Mouse (Mus musculus) hematopoietic stem cell, adult 5-6 weeks (primary cell): Measurements from ENCODE around the gene Gm11559. TPM values are rescaled to one million over a fixed set of nuclear protein-coding genes. Genes with fewer than 3 reads are reported as not detected.
"Not testable (repeated sequence)": the region's sequence is repeated elsewhere in the genome, so short reads cannot be mapped to it uniquely, and the experiment has no call there.

ENCODE experiments used
- ATAC-seq, 2 experiments: fragments of 125-278 bp in 1 of 2; replicated peaks in 1 of 2; 2 replicates each; pipeline ENCODE4 v1.8.0; 2016 to 2017; ENCODE audit warnings: inconsistent platforms in 2 of 2, mild to moderate bottlenecking in 2 of 2, moderate number of reproducible peaks in 2 of 2, low read depth in 1 of 2, moderate TSS enrichment in 1 of 2; ENCODE audit not compliant: low FRiP score in 2 of 2, poor library complexity in 2 of 2, severe bottlenecking in 2 of 2, insufficient read depth in 1 of 2, low TSS enrichment in 1 of 2
- total RNA-seq: library from RNA; stranded (forward); fragments of 172-1452, 232-1000 nt; gene quantifications from 2 replicates; pipeline ENCODE4 v1.2.3, GENCODE M21; 2017

Gm11559 gene
- not detected in 2 replicates for total RNA-seq

DNA sequence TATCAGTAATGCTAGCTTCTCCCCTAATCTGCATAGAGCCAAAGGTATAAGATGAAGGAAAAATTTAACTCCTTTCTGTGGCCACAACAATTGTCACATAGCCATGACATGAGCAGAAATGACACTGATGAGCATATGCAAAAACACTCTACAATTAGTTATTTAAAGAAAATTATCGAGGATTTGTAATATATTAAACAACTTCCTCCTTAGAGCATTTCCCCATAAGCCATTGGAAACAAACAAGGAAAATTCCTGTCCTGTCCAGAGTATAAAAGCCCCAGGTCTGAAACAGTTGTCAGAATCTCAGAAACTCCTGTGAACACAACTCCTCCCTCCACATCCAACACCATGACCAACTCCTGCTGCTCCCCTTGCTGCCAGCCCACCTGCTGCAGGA, at the start of gene Gm11559:
Gene Gm11559 (plus strand): TSS at position 301 of the 400 bp plus-strand sequence.
- ATAC-seq, result not testable (repeated sequence)

DNA sequence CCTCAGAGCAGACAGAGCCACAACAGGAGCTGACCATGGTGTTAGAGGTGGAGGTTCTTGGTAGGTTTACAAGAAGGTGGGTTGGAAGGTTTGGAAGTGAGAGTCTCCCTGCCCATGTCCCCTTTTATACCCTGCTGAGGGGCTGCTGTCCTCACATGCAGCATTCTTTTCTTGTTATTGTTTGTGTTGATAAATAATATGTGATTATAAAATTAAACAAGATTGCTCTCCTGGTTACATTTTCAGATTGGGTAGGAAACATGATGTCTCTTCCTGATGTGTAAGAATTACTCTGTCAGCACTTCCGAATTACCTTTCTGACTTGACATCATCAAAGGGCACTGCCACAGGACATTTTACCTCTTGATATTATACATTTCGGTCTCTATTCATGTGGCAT, 48.7 kb upstream of the Gm11559 start, which contains the start of gene Gm11564:
Gene Gm11564 (minus strand): TSS at position 101 of the 400 bp plus-strand sequence.
- not testable (repeated sequence) for ATAC-seq

DNA sequence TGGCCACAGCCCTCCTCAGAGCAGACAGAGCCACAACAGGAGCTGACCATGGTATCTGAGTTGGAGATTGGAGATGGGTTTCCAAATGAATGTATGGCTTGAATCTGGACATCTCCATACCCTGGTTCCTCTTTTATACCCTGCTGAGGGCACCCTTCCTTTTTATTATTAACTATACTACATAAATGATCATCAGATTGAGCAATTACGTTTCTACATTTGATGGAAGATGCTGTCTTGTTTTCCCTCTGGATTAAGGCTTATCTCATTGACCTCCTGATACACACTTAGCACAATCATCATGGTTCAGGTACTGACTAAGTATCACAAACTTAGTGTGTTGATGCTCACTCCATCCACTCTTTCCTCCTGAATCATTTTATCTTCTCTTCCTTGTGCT, 26.3 kb upstream of the Gm11559 start, which contains the start of gene 2300003K06Rik:
Gene 2300003K06Rik (minus strand): TSS at position 101 of the 400 bp plus-strand sequence.
- no peak for ATAC-seq

DNA sequence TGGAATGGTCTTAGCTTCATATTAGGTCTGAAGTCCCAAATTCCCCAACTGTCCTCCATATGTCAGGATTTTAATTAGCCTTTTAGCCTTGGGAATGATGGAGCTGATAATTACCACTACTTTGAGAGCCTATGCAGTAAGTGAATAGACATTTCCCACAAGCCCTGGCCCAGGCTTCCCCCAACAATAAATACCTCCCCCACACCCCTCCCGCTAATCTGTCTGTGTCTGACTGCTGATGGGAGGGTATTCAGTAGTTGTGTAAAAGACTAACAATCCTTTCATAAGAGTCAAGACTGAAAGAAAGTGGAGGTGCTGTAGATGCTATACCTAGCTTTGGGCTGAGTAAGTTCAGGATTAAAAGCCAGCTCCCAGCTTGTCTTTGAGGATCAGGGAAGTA, 22.1 kb upstream of the Gm11559 start:
- no peak for ATAC-seq

DNA sequence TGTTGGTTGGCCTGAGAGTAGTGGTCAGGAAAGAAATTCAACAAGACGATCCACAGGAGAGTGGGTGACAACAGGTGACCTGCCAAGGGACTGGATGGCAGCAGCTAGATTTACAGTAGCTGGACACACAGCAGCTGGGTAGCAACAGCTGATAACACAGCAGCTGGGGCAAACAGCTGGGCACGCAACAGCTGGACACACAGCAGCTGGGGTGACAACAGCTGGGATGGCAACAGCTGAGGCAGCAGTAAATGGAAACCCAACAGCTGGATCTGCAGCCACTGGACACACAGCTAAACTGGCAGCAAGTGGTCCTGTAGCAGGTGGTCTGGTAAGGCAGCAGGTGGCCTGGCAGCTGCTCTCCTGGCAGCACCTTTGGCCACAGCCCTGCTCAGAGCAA, 17.5 kb upstream of the Gm11559 start:
- ATAC-seq, result no peak

DNA sequence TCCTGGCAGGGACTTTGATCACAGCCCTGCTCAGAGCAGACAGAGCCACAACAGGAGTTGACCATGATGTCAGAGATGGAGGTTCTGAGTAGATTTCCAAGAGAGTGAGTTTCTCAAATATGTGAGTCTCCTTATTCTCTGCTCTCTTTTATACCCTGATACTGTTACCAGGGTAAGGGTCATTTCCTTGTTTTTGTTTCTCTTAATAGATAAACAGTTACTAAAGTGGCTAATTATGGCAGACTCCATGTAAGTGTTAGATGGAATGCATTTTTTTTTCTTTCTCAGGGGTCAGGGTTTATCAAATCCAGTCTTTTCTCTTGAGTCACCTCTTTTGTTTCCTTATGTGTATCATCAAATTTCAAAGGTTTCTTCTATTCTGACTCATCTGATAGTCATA, 12.8 kb upstream of the Gm11559 start, which contains the start of gene Krtap4-16:
Gene Krtap4-16 (minus strand): TSS at position 101 of the 400 bp plus-strand sequence.
- ATAC-seq, result no peak

DNA sequence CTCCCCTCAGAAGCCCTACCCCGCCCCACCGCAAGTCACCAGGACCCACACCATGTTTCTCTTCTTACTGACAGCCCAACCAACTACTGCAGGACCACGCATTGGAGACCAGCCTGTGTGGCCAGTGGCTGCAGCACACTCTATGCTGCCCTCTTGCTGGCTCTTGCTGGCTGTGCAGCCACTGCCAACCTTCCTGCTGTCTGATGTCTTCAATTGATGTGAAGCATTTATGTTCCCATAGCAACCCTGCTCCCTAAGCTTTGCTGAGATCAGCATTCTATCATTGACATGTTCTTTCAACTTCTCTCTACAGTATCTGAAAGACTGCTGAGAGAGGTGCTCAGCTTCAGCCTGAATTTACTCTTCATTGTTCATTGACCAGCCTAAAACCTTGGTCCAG, 10.2 kb upstream of the Gm11559 start:
- ATAC-seq, result no peak

DNA sequence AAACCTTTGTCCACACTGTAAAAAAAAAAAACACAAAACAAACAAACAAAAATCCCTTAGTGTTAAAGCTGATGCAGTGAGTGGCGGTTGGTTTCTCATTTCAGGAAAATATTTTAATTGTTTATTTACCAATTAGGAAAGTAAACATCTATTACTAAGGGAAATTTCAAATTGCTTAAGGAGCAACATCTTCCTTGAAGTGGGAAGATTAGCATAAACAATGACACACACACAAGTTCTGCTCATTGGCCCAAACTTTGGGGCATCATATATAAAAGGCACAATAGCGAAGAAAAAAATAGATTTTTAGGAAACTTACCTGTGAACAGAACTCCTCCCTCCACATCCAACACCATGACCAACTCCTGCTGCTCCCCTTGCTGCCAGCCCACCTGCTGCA, 6.7 kb upstream of the Gm11559 start, which contains the start of gene Gm11568:
Gene Gm11568 (plus strand): TSS at position 301 of the 400 bp plus-strand sequence.
- no peak for ATAC-seq

DNA sequence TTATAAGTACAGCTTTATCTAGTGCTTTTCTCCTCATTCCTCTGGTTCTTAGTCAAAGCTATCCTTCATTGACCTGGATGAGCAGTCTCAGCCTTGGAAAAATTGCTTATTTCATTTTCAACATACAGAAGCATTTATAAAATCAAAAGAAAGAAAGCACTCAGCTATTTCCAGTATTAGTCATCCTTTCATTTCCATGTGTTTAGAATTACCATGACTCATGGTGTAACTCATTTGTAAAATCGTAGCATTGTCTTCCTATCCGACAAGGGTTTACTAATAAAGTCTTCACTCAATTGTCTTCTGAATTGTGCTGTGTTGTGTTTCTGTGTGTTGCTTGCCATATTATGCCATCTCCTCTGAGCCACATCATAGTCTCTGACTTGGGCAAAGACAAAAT, 5.5 kb upstream of the Gm11559 start:
- ATAC-seq, result no peak

DNA sequence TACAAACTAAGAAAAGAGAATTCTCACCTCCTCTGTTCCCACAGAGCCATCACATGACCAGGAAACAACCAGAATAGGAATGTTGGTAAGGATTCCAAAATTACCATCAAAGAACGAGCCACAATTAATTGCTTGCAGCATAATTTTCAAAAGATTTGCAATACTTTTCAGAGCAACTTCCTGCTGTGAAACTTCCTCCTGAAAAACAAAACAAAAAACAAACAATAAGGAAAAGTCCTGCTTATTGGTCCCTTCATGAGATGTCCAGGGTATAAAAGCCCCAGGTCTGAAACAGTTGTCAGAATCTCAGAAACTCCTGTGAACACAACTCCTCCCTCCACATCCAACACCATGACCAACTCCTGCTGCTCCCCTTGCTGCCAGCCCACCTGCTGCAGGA, 8.8 kb downstream of the Gm11559 start, which contains the start of gene Krtap9-1:
Gene Krtap9-1 (plus strand): TSS at position 301 of the 400 bp plus-strand sequence.
- not testable (repeated sequence) for ATAC-seq

DNA sequence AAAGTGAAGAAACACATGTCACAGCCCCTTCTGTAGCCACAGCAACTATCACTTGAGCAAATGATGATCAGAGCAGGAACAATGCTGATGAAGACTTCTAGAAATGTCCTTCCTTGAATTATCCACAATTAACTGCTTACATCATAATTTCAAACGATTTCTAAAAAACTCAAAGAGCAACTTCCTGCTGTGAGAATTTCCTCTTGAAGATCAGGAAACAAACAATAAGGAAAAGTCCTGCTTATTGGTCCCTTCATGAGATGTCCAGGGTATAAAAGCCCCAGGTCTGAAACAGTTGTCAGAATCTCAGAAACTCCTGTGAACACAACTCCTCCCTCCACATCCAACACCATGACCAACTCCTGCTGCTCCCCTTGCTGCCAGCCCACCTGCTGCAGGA, 14.6 kb downstream of the Gm11559 start, which contains the start of gene Gm11567:
Gene Gm11567 (plus strand): TSS at position 301 of the 400 bp plus-strand sequence.
- not testable (repeated sequence) for ATAC-seq

DNA sequence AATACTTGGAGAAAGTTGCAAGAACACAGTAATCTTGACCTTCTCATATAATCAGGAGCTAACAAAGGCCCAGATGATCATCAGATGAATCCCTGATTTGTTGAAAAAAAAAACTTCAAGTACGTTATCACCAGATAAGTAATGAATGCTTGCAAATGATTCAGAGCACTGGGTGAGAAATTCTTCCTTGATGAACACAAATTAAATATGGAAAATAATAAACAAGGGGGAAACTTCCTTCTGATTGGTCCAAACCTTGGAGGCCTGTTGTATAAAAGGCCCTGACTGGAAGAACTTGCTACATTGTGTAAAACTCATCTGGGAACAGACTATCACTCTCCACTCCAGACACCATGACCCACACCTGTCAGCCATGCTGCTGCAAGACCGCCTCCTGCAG, 43.3 kb downstream of the Gm11559 start, which contains the start of gene Krtap31-1:
Gene Krtap31-1 (plus strand): TSS at position 301 of the 400 bp plus-strand sequence.
- no peak for ATAC-seq

DNA sequence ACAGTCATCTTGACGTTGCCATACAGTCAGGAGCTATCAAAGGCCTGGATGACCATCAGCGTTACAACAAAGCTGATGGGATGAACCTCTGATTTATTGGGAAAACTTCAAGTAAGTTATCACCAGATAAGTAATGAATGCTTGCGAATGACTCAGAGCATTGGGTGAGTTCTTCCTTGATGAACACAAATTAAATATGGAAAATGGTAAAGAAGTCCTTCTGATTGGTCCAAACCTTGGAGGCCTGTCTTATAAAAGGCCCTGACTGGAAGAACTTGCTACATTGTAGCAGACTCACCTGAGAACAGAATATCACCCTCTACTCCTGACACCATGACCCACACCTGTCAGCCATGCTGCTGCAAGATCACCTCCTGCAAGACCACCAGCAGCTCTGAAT, 50.2 kb downstream of the Gm11559 start, which contains the start of gene Gm11565:
Gene Gm11565 (plus strand): TSS at position 301 of the 400 bp plus-strand sequence.
- no peak for ATAC-seq

Other genes with a start within 250 kb of the Gm11559 start
- gene Krtap2-4, start 249.6 kb upstream of the Gm11559 start, total RNA-seq, result not detected in 2 replicates
- gene Gm11562, start 244.0 kb upstream of the Gm11559 start, total RNA-seq, result not detected in 2 replicates
- not detected in 2 replicates for gene Krtap4-1, start 236.2 kb upstream of the Gm11559 start, total RNA-seq
- not detected in 2 replicates for gene Krtap4-2, start 229.4 kb upstream of the Gm11559 start, total RNA-seq
- not detected in 2 replicates for gene Krtap4-7, start 220.4 kb upstream of the Gm11559 start, total RNA-seq
- gene Gm11555, start 214.2 kb upstream of the Gm11559 start, total RNA-seq, result not detected in 2 replicates
- gene Gm11563, start 205.5 kb upstream of the Gm11559 start, total RNA-seq, result not detected in 2 replicates
- not detected in 2 replicates for gene Krtap4-6, start 198.5 kb upstream of the Gm11559 start, total RNA-seq
- not detected in 2 replicates for gene Gm14190, start 173.7 kb upstream of the Gm11559 start, total RNA-seq
- not detected in 2 replicates for gene Gm14180, start 130.2 kb upstream of the Gm11559 start, total RNA-seq
- gene Gm11595, start 91.6 kb upstream of the Gm11559 start, total RNA-seq, result not detected in 2 replicates
- not detected in 2 replicates for gene Krtap4-8, start 83.8 kb upstream of the Gm11559 start, total RNA-seq
- not detected in 2 replicates for gene Krtap4-9, start 79.3 kb upstream of the Gm11559 start, total RNA-seq
- not detected in 2 replicates for gene Gm11596, start 71.0 kb upstream of the Gm11559 start, total RNA-seq
- gene Gm11569, start 65.5 kb upstream of the Gm11559 start, total RNA-seq, result not detected in 2 replicates
- not detected in 2 replicates for gene Gm11554, start 60.0 kb upstream of the Gm11559 start, total RNA-seq
- gene Krtap4-13, start 54.6 kb upstream of the Gm11559 start, total RNA-seq, result not detected in 2 replicates
- gene Gm11564, start 48.8 kb upstream of the Gm11559 start, total RNA-seq, result not detected in 2 replicates
- gene 2300003K06Rik, start 26.4 kb upstream of the Gm11559 start, total RNA-seq, result not detected in 2 replicates
- not detected in 2 replicates for gene Krtap4-16, start 12.9 kb upstream of the Gm11559 start, total RNA-seq
- gene Gm11568, start 6.6 kb upstream of the Gm11559 start, total RNA-seq, result not detected in 2 replicates
- gene Krtap9-1, start 8.9 kb downstream of the Gm11559 start, total RNA-seq, result not detected in 2 replicates
- not detected in 2 replicates for gene Gm11567, start 14.7 kb downstream of the Gm11559 start, total RNA-seq
- gene Krtap31-1, start 43.4 kb downstream of the Gm11559 start, total RNA-seq, result not detected in 2 replicates
- gene Gm11565, start 50.3 kb downstream of the Gm11559 start, total RNA-seq, result not detected in 2 replicates
- gene Krtap31-2, start 71.8 kb downstream of the Gm11559 start, total RNA-seq, result not detected in 2 replicates
- not detected in 2 replicates for gene Krtap9-5, start 84.0 kb downstream of the Gm11559 start, total RNA-seq
- not detected in 2 replicates for gene Krtap29-1, start 114.6 kb downstream of the Gm11559 start, total RNA-seq
- gene Krtap16-1, start 122.1 kb downstream of the Gm11559 start, total RNA-seq, result not detected in 2 replicates
- not detected in 2 replicates for gene Krtap17-1, start 129.5 kb downstream of the Gm11559 start, total RNA-seq
- gene Krt33a, start 151.7 kb downstream of the Gm11559 start, total RNA-seq, result not detected in 2 replicates
- gene Krt33b, start 165.4 kb downstream of the Gm11559 start, total RNA-seq, result not detected in 2 replicates
- gene Krt34, start 177.1 kb downstream of the Gm11559 start, total RNA-seq, result not detected in 2 replicates
- not detected in 2 replicates for gene Krt31, start 186.1 kb downstream of the Gm11559 start, total RNA-seq
- gene Krt32, start 223.8 kb downstream of the Gm11559 start, total RNA-seq, result not detected in 2 replicates
- gene Krt35, start 231.8 kb downstream of the Gm11559 start, total RNA-seq, result not detected in 2 replicates
- not detected in 2 replicates for gene Krt36, start 241.2 kb downstream of the Gm11559 start, total RNA-seq